Mouse (Mus musculus): Measurements from ENCODE around the gene Mrpl53.
A peak's percentile ranks its signal among the peaks of the same experiment; 100 is the strongest.

The Mrpl53 gene

DNA sequence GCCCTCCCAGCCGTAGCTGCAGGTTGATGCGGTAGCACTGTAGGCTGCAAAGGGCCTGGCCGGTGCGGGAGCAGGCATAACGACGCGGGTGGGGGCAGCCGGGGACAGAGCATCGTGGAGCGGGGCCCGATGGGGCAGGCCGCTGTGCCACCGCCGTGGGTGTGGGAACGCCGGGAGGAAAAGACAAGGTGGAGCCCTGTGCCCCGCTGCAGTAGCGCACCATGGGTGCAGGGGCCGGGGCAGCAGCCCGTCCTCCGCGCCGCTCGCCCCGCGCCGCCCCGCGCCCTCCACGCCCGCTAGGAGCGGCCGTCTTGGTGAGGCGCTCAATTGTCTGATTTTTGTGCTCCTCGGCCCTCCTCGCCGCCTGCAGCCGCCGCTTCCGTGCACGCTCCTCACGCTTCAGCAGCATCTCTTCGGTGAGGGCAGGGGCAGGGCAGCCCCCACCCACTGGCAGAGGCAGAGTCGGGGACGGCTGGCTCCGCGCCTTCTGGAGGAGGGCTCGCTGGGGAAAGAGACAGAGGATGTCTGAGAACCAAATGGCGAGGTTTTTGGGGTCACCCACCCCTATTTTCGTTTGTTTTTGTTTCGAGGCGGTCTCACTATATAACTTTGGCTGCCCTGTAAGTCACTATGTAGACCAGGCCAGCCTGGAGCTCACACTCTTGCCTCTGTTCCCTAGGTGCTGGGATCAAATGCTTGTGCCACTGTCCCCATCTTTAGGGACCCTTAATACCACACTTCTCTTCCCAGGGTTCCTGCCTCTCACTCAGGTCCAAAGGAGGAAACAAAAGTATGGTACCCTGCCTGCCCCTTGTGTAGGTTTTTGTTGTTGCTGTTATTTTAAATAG lies 13.2 kb downstream of the Mrpl53 start:
- no peak for DNase-seq (ENCODE audit: low spot score)

DNA sequence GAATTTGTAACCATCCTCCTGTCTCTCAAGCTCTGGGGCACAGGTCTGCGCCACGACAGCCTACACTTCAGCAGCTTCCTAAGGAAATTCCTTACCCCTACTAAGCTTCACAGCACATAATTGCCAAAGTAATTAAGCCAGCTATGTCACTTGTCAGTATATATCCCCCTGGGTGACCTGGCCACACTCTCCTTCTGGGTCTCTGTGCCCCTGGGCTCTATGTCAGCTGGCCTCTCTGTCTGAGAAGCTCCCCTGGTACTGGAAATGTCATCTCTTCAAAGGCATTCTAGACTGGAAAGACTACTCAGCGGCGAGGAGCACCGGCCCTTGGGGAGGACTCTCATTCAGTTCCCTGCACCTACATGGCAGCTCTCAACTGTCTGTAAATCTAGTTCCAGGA lies 14.1 kb downstream of the Mrpl53 start:
- DNase-seq (ENCODE audit: low spot score) = no peak

DNA sequence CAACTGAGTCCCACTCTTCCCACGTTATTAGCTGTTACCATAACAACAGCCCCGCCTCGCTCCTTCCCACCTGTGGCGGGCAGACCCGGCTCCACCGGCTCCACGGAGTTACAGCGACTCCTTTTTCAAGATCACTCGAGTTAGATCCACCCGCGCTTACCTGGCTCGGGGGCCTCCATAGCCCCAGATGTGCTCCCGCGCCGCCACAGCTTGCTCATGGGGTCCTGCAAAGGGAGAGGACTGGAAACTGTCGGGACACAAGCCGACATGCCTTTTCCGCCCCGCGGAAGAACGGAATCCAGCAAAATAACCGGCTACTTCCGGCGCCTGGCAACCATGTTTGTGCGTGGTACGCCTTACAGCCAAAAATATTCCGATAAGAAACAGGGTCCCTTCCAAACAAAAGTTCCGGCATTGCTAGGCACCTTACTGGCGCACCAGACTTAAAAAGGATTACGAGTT lies 16.0 kb downstream of the Mrpl53 start:
- peak; percentile 99 for DNase-seq (ENCODE audit: low spot score)

DNA sequence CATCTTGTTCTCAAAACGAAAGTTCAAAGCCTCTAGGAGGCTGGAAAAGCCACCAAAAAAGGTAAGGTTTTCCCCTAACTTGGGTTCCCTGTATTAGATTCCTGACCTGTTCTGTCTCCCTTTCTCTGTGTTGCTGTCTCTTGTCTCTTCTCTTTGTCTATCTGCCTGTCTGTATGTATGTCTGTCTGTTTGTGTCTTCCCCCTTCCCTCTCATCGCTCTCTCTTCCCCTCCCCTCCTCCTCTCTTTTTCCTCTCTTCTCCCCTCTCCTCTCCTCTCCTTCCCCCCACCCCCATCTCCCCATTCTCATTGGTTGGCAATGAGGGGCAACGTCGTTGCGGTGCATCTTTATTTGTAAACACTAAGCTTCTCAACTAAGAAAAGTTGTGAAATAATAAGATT lies 16.5 kb downstream of the Mrpl53 start, which contains the start of gene Ino80b:
Gene Ino80b (minus strand): TSS at position 101 of the 400 bp plus-strand sequence.
- no peak for DNase-seq (ENCODE audit: low spot score)

DNA sequence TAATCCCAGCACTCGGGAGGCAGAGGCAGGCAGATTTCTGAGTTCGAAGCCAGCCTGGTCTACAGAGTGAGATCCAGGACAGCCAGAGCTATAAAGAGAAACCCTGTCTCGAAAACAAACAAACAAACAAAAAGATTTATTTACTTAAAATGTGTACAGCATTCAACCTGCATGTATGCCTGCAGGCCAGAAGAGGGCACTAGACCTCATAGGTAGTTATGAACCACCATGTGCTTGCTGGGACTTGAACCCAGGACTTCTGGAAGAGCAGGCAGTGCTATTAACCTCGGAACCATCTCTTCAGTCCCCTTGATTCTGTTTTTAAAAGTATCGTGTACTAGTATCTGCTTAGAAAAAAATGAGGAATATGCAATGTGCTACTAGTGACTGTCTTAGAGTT lies 18.6 kb downstream of the Mrpl53 start:
- no peak for DNase-seq (ENCODE audit: low spot score)

DNA sequence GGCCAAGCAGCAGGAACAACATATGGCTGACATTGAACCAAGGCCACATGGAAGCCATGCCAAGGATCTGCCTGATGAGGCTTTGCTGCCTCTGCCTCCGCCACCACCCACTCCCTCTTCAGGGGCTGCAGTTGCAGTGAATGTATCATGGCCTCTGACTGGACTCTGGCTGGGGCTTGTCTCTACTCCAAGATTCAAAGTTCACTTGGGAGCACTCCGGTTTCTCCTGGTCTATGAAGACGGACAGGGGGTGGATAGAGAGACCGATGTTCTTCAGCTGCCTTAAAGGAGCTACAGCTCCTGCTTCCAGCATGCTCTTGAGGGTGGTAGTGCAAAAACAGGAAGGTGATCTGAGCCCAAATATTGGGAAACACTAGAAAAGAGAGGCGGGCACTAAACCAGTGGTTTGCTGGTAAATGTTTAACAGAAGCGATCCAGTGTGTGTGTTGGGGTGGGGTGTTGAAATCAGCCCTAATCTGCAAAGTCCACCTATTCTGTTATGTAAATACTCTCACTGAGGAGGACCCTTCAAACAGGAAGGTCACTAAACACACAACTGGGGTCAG lies 22.7 kb downstream of the Mrpl53 start:
- DNase-seq (ENCODE audit: low spot score) = peak; percentile 62

DNA sequence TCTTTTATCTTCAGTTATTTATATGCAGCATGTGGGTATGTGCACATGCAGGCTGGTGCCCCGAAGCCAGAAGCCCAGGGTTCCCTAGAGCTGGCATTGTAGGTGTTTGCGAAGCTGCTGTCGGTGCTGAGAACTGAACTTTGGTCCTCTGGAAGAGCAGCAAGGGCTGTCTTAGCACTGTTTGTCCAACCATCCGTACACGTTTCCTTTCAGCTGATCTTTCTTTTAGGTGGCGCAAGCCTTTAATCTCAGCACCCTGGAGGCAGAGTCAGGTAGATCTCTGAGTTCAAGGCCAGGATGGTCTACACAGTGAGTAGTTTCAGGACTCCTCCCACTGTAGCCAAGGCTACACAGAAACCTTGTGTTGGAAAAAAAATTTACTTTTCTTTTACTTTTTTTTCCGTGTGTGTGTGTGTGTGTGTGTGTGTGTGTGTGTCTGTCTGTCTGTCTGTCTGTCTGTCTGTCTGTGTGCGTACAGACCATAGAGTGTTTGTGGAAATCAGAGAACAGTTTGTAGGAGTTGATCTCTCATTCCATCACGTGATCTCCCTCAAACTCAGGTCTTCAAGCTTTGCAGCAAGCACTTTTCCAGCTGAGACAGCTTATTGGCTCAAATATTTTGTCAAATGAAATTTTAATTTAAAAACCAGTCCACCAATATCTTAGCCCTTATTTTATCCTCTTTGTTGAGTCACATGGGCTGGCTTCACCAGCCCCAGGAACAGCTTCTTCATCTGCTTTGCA lies 23.5 kb downstream of the Mrpl53 start:
- no peak for DNase-seq (ENCODE audit: low spot score)

DNA sequence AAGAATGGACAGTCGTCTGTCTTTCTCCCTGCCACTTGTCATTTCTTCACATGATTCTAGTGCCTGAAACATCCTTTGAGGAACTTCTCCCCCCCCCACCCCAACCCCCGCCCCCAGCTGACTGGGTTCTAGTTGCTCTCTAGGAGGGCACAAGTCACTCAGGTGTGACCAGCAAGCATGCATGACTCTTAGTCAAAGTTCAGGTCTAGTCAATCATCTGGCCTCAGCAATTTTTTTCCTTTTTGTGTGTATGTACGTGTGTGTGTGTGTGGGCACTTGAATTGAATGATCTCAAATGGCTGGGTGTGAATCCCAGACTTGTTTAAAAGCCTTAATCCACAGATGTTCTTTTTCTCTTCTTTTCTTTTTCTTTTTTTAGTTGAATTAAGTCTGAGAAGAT lies 25.4 kb downstream of the Mrpl53 start:
- no peak for DNase-seq (ENCODE audit: low spot score)

DNA sequence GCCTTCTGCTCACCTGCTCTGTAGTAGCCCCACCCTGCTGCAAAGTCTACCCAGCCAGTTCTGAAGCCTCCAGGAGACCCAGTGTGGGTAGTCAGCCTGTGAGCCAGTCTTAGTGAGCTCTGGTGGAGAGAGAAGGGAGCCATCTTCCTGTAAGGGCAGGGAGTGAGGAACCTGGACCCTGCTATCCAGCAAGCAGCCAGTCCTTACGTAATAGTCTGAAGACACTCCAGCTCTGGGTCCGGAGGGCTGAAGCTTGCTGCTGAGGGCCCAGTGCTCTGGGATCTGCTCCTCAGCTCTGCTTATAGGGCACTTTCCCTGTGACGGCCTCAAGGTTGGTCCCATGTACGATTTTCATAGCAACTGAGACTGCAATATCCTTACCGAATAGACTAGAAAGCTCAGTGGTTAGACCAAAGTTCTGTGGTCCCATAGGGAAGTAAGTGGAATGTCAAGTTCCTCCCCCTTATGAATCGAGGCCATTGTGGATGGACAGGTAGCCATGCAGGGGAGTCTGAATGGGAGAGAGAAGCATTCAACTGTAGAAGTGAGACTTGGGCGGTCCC lies 26.2 kb downstream of the Mrpl53 start, which contains the start of gene Rtkn:
Gene Rtkn (plus strand): TSS at position 513 of the 563 bp plus-strand sequence.
- no peak for DNase-seq (ENCODE audit: low spot score)

DNA sequence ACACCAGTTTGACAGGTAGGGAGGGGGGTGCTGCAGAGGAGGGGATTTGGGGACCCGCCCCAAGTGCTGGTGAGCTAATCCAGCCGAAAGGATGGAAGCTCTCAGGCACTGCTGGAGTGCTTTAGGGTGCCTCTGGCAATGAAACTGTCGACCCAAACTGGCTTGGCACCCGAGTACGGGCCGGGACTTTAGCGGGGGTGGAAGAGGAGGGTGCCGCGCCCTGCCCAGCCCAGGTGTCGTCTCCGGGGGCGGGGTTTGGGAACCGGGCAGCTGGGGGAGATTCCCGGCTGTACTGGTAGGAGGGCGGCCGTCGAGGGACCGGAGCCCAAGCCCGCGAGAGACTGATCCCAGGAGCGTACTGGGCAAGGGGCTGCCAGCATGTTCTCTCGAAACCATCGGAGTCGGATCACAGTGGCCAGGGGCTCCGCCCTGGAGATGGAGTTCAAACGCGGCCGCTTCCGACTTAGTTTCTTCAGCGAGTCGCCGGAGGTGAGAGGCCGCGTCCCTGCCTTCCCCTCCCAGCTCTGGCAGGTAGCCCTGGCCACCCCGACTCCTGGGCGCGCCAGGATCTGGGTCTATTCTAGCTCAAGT lies 26.8 kb downstream of the Mrpl53 start:
- no peak for DNase-seq (ENCODE audit: low spot score)

DNA sequence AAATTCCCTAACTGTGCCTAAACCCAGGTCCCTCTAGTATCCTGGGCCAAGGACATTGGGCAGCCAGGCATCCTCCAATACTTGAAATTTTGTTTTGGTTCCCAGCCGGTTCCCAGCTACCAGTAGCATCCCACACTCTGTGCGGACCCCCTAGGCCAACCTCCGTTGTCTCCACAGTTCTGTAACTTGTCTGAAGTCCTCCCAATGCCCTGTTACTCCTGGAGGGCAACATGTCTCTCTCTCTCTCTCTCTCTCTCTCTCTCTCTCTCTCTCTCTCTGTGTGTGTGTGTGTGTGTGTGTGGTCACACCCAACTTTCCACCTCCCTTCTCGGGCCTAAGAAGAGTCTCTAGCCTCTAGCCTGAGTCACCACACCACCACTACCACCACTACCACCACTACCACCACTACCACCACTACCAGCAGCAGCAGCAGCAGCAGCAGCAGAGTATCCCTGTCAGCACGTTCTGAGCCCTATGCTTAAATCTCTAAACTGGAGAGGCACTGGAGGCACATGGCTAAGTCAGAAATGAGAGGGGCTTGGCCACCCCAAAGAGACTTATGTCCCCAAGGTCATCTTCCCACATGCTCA lies 27.5 kb downstream of the Mrpl53 start:
- no peak for DNase-seq (ENCODE audit: low spot score)

DNA sequence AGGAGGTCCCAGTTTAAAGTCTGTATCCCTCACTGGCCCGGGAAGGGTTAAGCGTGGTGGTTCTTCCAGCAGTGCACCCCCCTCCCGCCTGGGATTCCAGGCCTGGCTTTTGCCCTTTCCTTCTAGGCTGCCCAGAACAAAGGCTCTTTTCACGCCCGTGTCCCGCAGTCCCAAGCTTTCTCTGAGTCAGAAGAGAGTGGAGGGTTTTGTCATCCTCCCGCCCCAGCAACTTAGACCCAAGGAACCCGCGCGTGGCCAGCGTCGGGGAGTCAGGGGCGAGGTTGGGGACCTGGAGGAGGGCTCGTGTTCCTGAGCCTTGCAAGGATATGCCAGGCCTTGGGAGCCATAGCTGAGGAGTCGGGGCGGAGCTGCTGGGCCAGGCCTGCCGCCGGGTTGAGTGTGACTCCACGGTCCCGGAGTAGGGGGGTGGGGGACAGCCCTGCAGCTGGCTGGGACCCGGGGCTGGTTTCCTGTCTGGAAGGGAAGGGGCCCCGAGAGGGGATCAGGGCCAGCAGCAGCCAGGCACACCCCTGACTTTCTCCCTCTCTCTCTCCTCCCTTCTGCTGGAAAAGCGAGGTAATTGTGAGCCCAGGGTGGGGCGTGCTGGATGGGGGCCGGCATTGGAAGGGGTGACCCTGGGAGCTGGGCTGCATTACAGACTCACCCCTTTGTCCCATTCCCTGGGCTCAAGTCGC lies 28.2 kb downstream of the Mrpl53 start:
- peak; percentile 82 for DNase-seq (ENCODE audit: low spot score)

DNA sequence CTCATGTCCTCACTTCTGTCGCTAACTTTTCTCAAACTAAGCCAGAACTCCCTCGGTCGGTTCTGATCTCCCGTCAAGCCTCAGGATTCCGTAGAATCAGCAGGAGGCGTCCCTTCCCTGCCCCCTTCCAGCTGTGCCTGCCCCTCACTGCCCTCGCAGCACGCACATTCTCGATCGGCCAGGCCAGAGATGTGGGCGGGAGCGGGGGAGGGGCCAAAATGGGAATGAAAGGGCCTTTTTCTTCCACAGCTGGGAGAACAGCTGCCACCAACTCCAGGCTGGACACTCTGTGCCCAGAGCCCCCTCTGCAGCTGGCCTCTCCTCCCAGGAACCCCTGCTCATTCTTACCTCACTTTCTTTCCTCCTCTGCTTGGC lies 28.7 kb downstream of the Mrpl53 start:
- peak; percentile 95 for DNase-seq (ENCODE audit: low spot score)

DNA sequence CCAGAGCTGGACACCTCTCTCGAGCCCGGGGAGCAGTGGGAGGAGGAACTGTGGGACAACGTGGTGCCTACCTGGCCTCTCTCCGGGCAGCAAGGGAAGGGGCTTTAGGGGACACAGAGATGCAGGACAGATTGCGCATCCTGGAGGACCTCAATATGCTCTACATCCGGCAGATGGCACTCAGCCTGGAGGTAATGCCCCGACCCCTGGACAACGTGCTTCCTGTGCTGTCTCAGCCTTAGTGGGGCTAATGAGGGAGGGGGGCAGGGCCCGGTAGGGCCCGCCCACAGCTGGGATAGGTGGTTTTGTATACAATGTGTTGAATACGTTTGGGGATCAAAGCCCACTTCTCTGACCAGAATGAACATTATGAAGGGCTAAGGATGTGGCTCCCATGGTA lies 29.2 kb downstream of the Mrpl53 start:
- no peak for DNase-seq (ENCODE audit: low spot score)

DNA sequence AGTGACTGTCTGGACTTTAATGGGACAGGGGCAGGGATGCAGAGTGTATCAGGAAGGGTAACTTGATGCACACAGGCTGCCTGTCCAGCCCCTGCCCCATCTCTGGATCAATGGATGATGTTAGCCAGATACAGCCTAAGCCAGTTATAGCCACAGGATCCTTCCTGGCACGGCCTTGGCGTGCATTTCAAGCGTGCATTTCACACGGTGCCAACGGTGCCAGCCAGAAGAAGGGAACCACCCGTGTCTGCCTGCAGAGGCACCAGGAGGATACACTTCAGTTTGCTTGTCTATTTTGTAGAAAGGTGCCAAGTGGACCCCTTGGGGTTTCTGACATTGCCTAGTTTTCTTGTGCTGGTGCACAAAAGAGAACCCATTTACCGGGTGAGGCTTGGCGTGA lies 31.2 kb downstream of the Mrpl53 start:
- DNase-seq (ENCODE audit: low spot score) = no peak

DNA sequence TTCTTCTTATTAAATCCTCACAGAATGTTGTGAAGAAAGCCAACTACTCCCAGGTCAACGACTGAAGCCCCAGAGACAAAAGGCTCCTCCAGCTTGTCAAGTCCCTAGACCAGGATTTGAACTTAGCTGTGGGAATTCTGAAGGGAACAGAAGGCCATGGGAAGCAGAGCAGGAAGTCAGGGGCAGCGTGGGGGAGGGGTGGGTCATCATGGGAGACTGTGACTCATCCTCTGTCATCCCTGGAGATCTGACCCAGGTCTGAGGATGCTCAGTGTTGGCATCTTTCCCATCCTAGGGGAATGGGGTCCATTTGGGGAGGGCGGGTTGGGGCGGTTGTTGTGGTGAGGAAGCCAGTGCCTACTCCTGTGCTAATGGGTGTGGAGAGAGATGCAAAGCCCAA lies 32.8 kb downstream of the Mrpl53 start:
- DNase-seq (ENCODE audit: low spot score) = no peak

DNA sequence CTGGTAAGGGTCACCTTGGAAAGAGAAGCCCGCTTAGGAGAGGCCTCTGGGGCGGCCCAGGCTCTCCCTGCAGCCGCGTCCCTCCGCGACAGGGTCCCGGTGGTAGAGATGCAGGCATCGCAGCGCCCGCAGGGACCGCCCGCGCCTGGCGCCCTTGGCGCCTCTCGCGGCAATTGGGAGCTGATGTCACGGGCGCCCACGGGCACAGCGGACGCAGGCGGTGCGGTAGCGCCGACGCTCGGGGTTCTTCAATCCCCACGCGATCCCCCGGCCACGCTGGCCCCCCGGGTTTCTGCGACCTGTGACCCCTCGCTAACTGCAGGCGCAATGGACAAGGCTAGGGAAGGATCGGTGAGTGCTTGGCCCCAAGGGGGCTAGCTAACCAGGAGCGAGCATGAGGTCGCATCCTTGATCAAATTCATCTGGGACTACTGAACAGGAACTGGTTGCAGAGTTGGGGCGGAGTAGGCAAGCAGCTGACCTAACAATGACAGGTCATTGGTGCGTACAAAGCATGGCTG lies 33.4 kb downstream of the Mrpl53 start:
- DNase-seq (ENCODE audit: low spot score) = no peak

DNA sequence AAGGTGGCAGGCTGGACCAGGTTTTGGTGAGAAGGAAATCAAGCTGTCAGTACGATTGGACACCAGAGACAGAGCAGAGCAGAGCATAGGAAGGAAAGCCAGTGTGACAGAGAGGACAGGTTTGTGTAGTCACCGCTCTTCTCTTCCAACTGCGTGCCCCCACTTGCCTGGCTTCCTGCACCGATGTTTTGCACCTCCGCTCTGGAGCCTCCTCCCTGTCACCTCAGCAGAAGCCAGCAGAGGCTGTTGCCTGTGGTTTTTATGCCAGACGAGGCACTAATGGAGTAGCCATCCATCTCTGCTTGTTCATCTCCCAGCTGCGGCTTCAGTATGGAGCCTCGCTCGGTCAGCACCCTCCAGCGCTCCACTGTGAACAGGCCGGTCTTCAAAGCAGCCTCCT lies 34.0 kb downstream of the Mrpl53 start:
- DNase-seq (ENCODE audit: low spot score) = no peak

DNA sequence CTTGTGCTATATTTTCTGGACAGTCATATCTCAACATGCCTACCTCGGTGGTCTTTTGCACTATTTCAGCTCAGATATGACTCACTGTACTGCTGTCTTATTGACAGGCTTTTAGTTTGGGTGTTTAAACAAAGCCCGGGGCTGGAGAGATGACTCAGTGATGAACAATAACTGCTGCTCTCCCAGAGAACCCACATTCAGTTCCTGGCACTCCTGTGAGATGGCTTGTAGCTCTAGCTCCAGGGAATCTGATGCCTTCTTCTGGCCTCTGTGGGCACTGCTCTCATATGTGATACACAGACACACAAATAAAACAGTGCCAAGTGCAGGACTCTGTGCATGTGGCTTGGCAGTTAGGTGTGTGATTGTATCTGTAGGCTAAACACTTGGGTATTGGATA lies 36.4 kb downstream of the Mrpl53 start:
- no peak for DNase-seq (ENCODE audit: low spot score)

DNA sequence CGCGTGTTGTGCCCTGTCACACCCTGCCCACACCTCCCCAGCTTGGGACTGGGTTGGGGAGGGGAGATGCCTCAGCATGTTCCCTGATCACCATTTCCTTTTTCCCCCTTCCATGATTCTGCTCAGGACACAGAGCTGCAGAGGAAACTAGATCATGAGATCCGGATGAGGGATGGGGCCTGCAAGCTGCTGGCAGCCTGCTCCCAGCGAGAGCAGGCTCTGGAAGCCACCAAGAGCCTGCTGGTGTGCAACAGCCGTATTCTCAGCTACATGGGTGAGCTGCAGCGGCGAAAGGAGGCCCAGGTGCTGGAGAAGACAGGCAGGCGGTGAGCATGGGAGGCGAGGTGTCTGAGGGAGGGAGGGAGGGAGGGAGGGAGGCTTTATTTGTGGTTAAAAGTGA lies 37.0 kb downstream of the Mrpl53 start:
- no peak for DNase-seq (ENCODE audit: low spot score)

DNA sequence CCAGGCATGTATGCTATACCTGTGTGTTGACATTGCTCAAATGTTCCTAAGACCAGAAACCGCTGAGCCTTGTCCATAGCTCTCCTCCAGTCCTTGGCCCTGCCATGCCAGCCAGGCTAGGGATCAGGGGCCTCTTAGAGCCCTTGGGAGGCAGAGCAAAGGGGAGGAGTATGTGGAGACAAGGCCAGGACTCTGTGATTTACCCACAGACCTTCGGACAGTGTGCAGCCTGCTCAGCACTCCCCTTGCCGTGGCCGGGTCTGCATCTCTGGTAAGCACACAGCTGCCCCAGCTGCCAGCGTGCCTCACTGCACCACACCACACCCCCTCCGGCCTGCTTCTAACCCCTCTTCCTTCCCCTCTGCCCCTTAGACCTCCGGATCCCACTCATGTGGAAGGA lies 38.4 kb downstream of the Mrpl53 start:
- no peak for DNase-seq (ENCODE audit: low spot score)
